Mouse (Mus musculus) G1E (cell line): ENCODE results near the gene U90926. TPM values are rescaled to one million over a fixed set of nuclear protein-coding genes. Genes with fewer than 3 reads are reported as not detected.

Experiments used
- ATAC-seq: 2 replicates; pipeline ENCODE4 v1.8.0; 2016; ENCODE audit warnings: mild to moderate bottlenecking; ENCODE audit not compliant: insufficient number of reproducible peaks, poor library complexity, low FRiP score, severe bottlenecking; ENCODE audit errors: extremely low read depth
- DNase-seq: peaks from one replicate; pipeline ENCODE4 v3.0.0; 2012; ENCODE audit warnings: low spot score
- H3K27me3 ChIP-seq: 2 replicates; pipeline ENCODE4 v1.6.1; 2012; ENCODE audit warnings: mild to moderate bottlenecking, low read length, inconsistent platforms; ENCODE audit not compliant: insufficient read depth
- H3K36me3 ChIP-seq: replicated peaks from 2 replicates; pipeline ENCODE3; 2012; ENCODE audit warnings: mild to moderate bottlenecking, inconsistent platforms
- H3K4me1 ChIP-seq: 2 replicates; pipeline ENCODE4 v1.6.1; 2012; ENCODE audit warnings: low read depth, low read length, inconsistent platforms, mixed read lengths; ENCODE audit not compliant: insufficient read depth
- H3K4me3 ChIP-seq: 2 replicates; pipeline ENCODE4 v1.5.1; 2012; ENCODE audit warnings: low read depth, mild to moderate bottlenecking, inconsistent platforms, low read length, moderate library complexity, mixed read lengths
- H3K9me3 ChIP-seq: replicated peaks from 2 replicates; pipeline ENCODE4 v1.6.1; 2012; ENCODE audit warnings: inconsistent platforms
- CTCF ChIP-seq: IDR thresholded peaks from 2 replicates; pipeline ENCODE4 v1.5.1; 2012; ENCODE audit warnings: low read depth, low read length, inconsistent platforms, mixed read lengths
- GATA1 ChIP-seq: IDR thresholded peaks from 2 replicates; pipeline ENCODE4 v1.6.1; 2012; ENCODE audit warnings: borderline replicate concordance, low read length, inconsistent platforms, mixed read lengths
- GATA2 ChIP-seq: IDR thresholded peaks from 2 replicates; pipeline ENCODE4 v1.6.1; 2012; ENCODE audit warnings: low read depth, low read length, inconsistent platforms, borderline replicate concordance
- POLR2AphosphoS5 ChIP-seq: IDR thresholded peaks from 2 replicates; pipeline ENCODE4 v1.6.1; 2012; ENCODE audit warnings: low read depth, low read length, inconsistent platforms; ENCODE audit not compliant: insufficient replicate concordance
- TAL1 ChIP-seq: conservative IDR thresholded peaks from 2 replicates; pipeline ENCODE4 v1.6.1; 2012; ENCODE audit warnings: low read depth, low read length, inconsistent platforms, mixed read lengths
- polyA plus RNA-seq: library from polyadenylated mRNA; stranded (reverse); fragments of >175 nt; gene quantifications from 2 replicates; pipeline ENCODE4 v1.2.3, GENCODE M21; 2012
- total RNA-seq, 2 experiments: library from RNA; stranded (forward) in 1 of 2; stranded (reverse) in 1 of 2; fragments of 200-1000 nt in 1 of 2; fragments of >200 nt in 1 of 2; fragmentation: Nextera tagmentation in 1 of 2; gene quantifications; 2 replicates each; pipeline ENCODE4 v1.2.3; 2014 to 2017

The U90926 gene
- total RNA-seq (2014; fragmentation: Nextera tagmentation) (not detected in 2 replicates), total RNA-seq (2017) (not detected in 2 replicates), polyA plus RNA-seq (not detected in 2 replicates)

DNA sequence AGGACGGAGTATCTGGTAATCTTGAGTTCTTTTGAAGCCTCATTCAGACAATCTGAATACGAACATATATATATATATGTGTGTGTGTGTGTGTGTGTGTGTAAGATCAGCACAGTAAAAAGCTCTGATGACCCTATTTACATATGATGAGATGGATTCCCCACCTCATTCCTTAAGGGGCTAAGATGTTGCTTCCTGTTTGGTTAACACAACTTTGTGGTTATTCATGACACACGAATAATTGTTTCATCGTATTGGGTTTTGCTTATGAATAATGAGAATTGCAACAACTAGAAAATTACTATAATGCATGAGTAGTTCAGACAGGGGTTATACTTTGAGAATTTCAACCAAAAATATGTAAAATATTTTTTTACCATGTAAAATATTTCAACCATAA is at the start of gene U90926:
TSS of gene U90926 (minus strand) at position 101 of the 400 bp plus-strand sequence.
- Histone ChIP-seq H3K36me3 (no peaks in the 10 kb centered on the region), H3K9me3 (no peaks in the 10 kb centered on the region), H3K27me3 (peaks cover 20% of the 10 kb centered on the region), H3K4me3 (no peak within 1 kb of the TSS), H3K4me1 (peaks cover 23% of the 10 kb centered on the region)
- ATAC-seq = no peak
- TF ChIP-seq GATA1 (no peak), CTCF (no peak), TAL1 (no peak), POLR2AphosphoS5 (no peak), GATA2 (no peak)
- DNase-seq = no peak

DNA sequence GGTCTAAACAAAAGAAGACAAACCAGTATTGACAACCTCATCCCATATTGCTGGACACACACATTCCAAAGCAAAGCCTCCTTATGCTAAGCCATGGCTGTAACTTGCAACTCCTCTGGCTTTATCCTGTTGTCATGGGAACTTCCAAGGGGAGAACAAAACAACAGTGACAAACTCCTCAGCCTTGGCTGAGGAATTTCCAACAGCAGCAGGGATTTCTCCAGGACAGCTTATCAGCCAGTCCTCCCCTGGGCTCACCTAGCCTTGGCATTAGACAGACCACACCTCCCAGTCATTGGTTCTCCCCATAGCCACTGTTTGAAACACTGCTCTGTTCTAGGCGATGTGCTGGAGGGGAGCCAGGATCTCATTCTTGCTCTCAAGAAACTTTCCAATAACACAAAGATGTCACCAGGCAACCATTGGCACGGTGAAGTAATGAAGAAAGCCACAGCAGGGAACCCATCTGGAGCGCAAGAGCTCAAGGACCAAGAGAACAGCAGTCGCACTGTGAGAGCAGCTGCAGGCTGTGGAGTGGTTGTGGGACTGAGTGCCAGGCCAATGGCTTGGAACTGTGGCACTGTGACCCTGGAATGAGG is 48.7 kb upstream of the U90926 start:
- Histone ChIP-seq H3K9me3 (no peaks in the 10 kb centered on the region), H3K4me3 (no peak overlapping the region), H3K27me3 (no peaks in the 10 kb centered on the region), H3K36me3 (peaks cover 76% of the 10 kb centered on the region), H3K4me1 (peaks cover 6% of the 10 kb centered on the region)
- TF ChIP-seq CTCF (no peak), TAL1 (no peak), GATA1 (no peak), GATA2 (no peak), POLR2AphosphoS5 (no peak)
- no peak for DNase-seq
- no peak for ATAC-seq

DNA sequence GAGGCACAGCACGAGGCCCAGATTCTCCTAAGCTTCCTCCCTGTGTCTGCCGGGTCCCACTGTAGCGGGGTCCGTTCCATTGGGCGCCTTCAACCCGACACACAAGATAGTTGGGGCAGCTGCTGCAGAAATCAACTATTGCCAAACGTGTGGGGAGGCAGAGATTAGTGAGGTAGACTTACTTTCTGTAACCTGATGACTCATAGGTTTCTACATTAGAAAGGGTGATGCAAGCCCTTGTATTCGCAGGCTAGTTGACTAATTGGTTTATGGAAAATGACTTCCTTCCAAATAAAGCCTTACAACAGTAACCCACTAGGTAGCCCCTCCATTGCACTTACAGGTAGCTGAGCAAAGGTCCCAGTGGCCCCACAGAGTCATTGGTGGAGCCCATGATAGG is 47.4 kb upstream of the U90926 start:
- peaks cover 6% of the 10 kb centered on the region for H3K4me1 ChIP-seq
- DNase-seq (no peak), ATAC-seq (no peak)
- no peaks in the 10 kb centered on the region for H3K27me3 ChIP-seq
- no peaks in the 10 kb centered on the region for H3K9me3 ChIP-seq
- H3K36me3 ChIP-seq = peaks cover 78% of the 10 kb centered on the region
- no peak overlapping the region for H3K4me3 ChIP-seq
- no peak for TF ChIP-seq GATA1
- no peak for TF ChIP-seq TAL1
- no peak for TF ChIP-seq CTCF
- TF ChIP-seq POLR2AphosphoS5 = no peak
- no peak for TF ChIP-seq GATA2

DNA sequence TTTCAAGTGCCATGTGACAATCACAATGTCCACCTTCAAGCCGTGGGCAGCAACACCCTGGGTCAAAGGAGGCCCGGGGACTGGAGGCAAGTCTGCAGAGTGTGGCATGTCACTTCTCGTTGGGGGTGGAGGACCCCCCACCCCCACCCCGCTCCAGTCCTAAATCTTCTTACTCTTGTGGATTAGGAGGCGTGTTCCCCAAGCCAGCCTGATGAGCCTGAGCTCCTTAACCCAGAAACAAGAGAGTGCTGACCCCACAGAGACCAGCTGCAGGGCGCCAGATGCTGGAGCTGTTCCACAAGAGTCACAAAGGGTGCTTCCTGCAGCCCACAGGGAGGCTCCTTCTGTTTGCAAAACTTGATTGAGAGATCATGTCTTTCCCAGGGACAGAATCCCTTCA is 41.0 kb upstream of the U90926 start, which contains the start of gene Ppef2:
TSS of gene Ppef2 (minus strand) at position 61 of the 400 bp plus-strand sequence.
- Histone ChIP-seq H3K36me3 (peaks cover 28% of the 10 kb centered on the region), H3K4me1 (peaks cover 6% of the 10 kb centered on the region), H3K9me3 (no peaks in the 10 kb centered on the region), H3K27me3 (peaks cover 3% of the 10 kb centered on the region), H3K4me3 (no peak within 1 kb of the TSS)
- TF ChIP-seq TAL1 (no peak), GATA2 (no peak), GATA1 (no peak), POLR2AphosphoS5 (no peak), CTCF (no peak)
- DNase-seq (no peak), ATAC-seq (no peak)

DNA sequence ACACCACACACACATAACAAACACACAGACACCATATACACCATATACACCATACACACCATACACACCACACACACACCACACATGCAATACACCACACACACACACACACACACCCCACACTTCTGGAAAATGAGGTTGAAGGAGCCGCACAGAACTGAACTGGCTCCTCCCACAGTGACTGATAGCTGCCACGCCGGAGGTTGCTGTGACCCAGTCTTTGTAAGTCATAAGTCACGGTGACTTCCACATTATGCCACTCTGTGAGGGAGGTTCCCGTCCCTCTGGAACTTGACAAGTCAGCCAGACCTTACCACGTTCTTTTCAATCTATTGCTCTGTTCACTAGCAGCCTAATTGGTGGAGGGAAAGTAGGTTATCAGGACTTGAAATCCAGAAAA is 39.3 kb upstream of the U90926 start:
- Histone ChIP-seq H3K27me3 (peaks cover 11% of the 10 kb centered on the region), H3K4me3 (no peak overlapping the region), H3K4me1 (no peaks in the 10 kb centered on the region; the same call in none of the 2 replicates), H3K9me3 (no peaks in the 10 kb centered on the region), H3K36me3 (peaks cover 14% of the 10 kb centered on the region)
- no peak for DNase-seq
- ATAC-seq = no peak
- no peak for TF ChIP-seq GATA1
- no peak for TF ChIP-seq CTCF
- no peak for TF ChIP-seq GATA2
- TF ChIP-seq TAL1 = no peak
- TF ChIP-seq POLR2AphosphoS5 = no peak

DNA sequence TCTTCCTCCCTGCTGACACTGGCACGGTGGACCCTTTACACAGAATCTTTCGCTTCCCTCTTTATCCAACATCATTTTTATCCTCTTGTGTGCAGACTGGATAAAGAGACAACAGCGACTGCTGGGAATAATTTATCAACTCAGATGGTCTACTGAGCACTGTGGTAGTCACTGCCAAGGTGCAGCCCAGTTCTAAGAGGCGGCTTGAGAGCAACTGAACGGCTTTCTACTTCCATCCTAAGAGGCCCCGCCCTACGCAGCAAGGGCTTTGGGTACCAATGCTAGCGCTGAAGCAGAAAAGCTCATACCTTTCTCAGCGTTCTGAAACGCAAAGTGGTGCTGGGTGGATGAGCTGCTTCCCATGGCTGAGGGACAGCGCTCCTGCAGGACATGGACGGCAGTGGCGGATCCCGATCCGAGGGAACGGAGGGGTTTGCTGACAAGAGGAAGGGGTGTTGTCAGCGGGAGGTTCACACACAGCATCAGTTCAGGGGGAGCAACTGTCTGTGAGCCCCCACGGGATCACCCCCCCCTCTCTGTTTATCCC is 37.7 kb upstream of the U90926 start:
- Histone ChIP-seq H3K4me1 (peaks cover 3% of the 10 kb centered on the region; the same call in 1 of the 2 replicates), H3K9me3 (no peaks in the 10 kb centered on the region), H3K27me3 (peaks cover 21% of the 10 kb centered on the region), H3K4me3 (no peak overlapping the region), H3K36me3 (peaks cover 3% of the 10 kb centered on the region)
- no peak for ATAC-seq
- DNase-seq = no peak
- TF ChIP-seq CTCF (no peak), GATA2 (no peak), TAL1 (no peak), POLR2AphosphoS5 (no peak), GATA1 (no peak)
